Mouse (Mus musculus): Measurements from ENCODE around the gene Hnrnpd.

GRCm38 (mm10) chr5:100024868-100025267 is 46.1 kb upstream of the Hnrnpd start:
- TF ChIP-seq CTCF (IDR thresholded peaks at IDR 0.05; ENCODE audit: low read depth): no peak
- TF ChIP-seq EP300 (IDR thresholded peaks at IDR 0.05; ENCODE audit: low read depth): no peak

Measured in heart, postnatal 0 days (tissue).